Mouse (Mus musculus) erythroblast, embryonic 14.5 days (primary cell): Measurements from ENCODE around the gene Rps6kb1. TPM values are rescaled to one million over a fixed set of nuclear protein-coding genes. Genes with fewer than 3 reads are reported as not detected.

Experiments
- H3K27me3 ChIP-seq: 2 replicates; pipeline ENCODE4 v1.6.1; 2012; ENCODE audit warnings: inconsistent platforms; ENCODE audit not compliant: control insufficient read depth
- H3K36me3 ChIP-seq: 2 replicates; pipeline ENCODE4 v1.6.1; 2012; ENCODE audit warnings: mild to moderate bottlenecking, inconsistent platforms; ENCODE audit not compliant: control insufficient read depth
- H3K4me1 ChIP-seq: 2 replicates; pipeline ENCODE4 v1.6.1; 2012; ENCODE audit warnings: inconsistent platforms; ENCODE audit not compliant: control insufficient read depth
- H3K4me3 ChIP-seq: replicated peaks from 2 replicates; pipeline ENCODE3; 2012; ENCODE audit warnings: moderate library complexity, mild to moderate bottlenecking, inconsistent platforms
- H3K9me3 ChIP-seq: 2 replicates; pipeline ENCODE4 v1.6.1; 2012; ENCODE audit warnings: low read length, inconsistent platforms, mixed read lengths; ENCODE audit not compliant: control insufficient read depth
- GATA1 ChIP-seq: IDR thresholded peaks from 2 replicates; pipeline ENCODE4 v1.6.1; 2012; ENCODE audit warnings: low read length, inconsistent platforms, mixed read lengths
- TAL1 ChIP-seq: IDR thresholded peaks from 3 replicates; pipeline ENCODE4 v1.6.1; 2012; ENCODE audit warnings: low read length, inconsistent platforms, mixed read lengths
- polyA plus RNA-seq: library from polyadenylated mRNA; stranded (reverse); fragments of >175 nt; gene quantifications from 2 replicates; pipeline ENCODE4 v1.2.3, GENCODE M21; 2012

Gene Rps6kb1
- polyA plus RNA-seq, 1 experiment, result 1.4 TPM

- peaks cover 62% of the 10 kb centered on the region for H3K36me3 ChIP-seq
- H3K9me3 ChIP-seq, result no peaks in the 10 kb centered on the region
- H3K4me3 ChIP-seq, result peak overlapping the region; percentile 56
- no peaks in the 10 kb centered on the region for H3K27me3 ChIP-seq
- peaks cover 62% of the 10 kb centered on the region for H3K4me1 ChIP-seq
- TF ChIP-seq GATA1, result no peak
- no peak for TF ChIP-seq TAL1
These were observed 43.2 kb upstream of the Rps6kb1 start for GRCm38 (mm10) chr11:86587830-86588229.

- no peaks in the 10 kb centered on the region for H3K27me3 ChIP-seq
- H3K4me3 ChIP-seq, result peak overlapping the region; percentile 56
- no peak for TF ChIP-seq GATA1
- no peak; the same call in 2 of the 3 replicates for TF ChIP-seq TAL1
- peaks cover 61% of the 10 kb centered on the region for H3K4me1 ChIP-seq
- H3K36me3 ChIP-seq, result peaks cover 63% of the 10 kb centered on the region
- H3K9me3 ChIP-seq, result no peaks in the 10 kb centered on the region
These were observed 42.5 kb upstream of the Rps6kb1 start for GRCm38 (mm10) chr11:86586868-86587792.

- peaks cover 65% of the 10 kb centered on the region for H3K4me1 ChIP-seq
- peak overlapping the region; percentile 56 for H3K4me3 ChIP-seq
- H3K27me3 ChIP-seq, result no peaks in the 10 kb centered on the region
- no peak for TF ChIP-seq GATA1
- TF ChIP-seq TAL1, result no peak
- H3K9me3 ChIP-seq, result no peaks in the 10 kb centered on the region
- H3K36me3 ChIP-seq, result peaks cover 61% of the 10 kb centered on the region
These were observed 41.7 kb upstream of the Rps6kb1 start for GRCm38 (mm10) chr11:86586177-86586867.

- TF ChIP-seq GATA1 (no peak), TAL1 (no peak)
- Histone ChIP-seq H3K4me3 (peak overlapping the region; percentile 19), H3K4me1 (peaks cover 69% of the 10 kb centered on the region), H3K36me3 (peaks cover 54% of the 10 kb centered on the region), H3K27me3 (no peaks in the 10 kb centered on the region), H3K9me3 (no peaks in the 10 kb centered on the region)
These were observed 41.0 kb upstream of the Rps6kb1 start for GRCm38 (mm10) chr11:86585598-86585984.

GRCm38 (mm10) chr11:86584898-86585597 is 40.4 kb upstream of the Rps6kb1 start:
- TF ChIP-seq GATA1 (no peak), TAL1 (no peak)
- Histone ChIP-seq H3K4me1 (peaks cover 75% of the 10 kb centered on the region), H3K4me3 (no peak overlapping the region), H3K36me3 (peaks cover 58% of the 10 kb centered on the region), H3K27me3 (no peaks in the 10 kb centered on the region), H3K9me3 (no peaks in the 10 kb centered on the region)

GRCm38 (mm10) chr11:86583990-86584897 is 39.6 kb upstream of the Rps6kb1 start:
- no peak overlapping the region for H3K4me3 ChIP-seq

GRCm38 (mm10) chr11:86583313-86583825 is 38.8 kb upstream of the Rps6kb1 start:
- no peaks in the 10 kb centered on the region for H3K27me3 ChIP-seq
- H3K9me3 ChIP-seq, result no peaks in the 10 kb centered on the region
- no peak overlapping the region for H3K4me3 ChIP-seq
- TF ChIP-seq GATA1 (no peak), TAL1 (no peak)
- peaks cover 83% of the 10 kb centered on the region for H3K4me1 ChIP-seq
- peaks cover 54% of the 10 kb centered on the region for H3K36me3 ChIP-seq

More at GRCm38 (mm10) chr11:86583990-86584897, 39.6 kb upstream of the Rps6kb1 start:
- peaks cover 57% of the 10 kb centered on the region for H3K36me3 ChIP-seq
- peaks cover 83% of the 10 kb centered on the region for H3K4me1 ChIP-seq
- no peaks in the 10 kb centered on the region for H3K9me3 ChIP-seq
- H3K27me3 ChIP-seq, result no peaks in the 10 kb centered on the region
- TF ChIP-seq TAL1, result no peak
- no peak for TF ChIP-seq GATA1

GRCm38 (mm10) chr11:86582543-86583260 is 38.1 kb upstream of the Rps6kb1 start:
- Histone ChIP-seq H3K9me3 (no peaks in the 10 kb centered on the region), H3K36me3 (peaks cover 51% of the 10 kb centered on the region), H3K4me3 (no peak overlapping the region), H3K4me1 (peaks cover 79% of the 10 kb centered on the region), H3K27me3 (no peaks in the 10 kb centered on the region)
- TF ChIP-seq GATA1, result no peak
- TF ChIP-seq TAL1, result no peak
